Mouse (Mus musculus) urinary bladder, postnatal 14 days (tissue): ENCODE results near the gene Tas2r123.

Experiments
- DNase-seq: peaks from one replicate; pipeline ENCODE4 v3.0.0; 2021; ENCODE audit warnings: low spot score

Tas2r123 gene

DNA sequence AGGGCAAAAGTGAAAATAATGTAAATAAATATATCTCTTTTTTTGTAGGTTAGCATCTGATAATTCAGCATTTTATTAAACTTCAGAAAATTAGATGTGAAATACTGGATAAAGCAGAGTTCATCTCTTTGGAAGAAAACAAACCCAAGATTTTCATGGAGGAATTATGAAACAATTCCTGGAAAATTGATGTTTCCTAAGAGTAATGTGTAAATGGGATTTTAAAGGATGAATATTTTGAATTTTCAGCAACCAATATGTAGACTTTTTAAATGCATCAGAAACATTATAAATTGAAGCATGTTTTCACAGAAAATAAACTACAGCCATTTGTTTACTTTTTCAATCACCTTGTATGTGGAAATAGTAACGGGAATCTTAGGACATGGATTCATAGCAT lies at the start of gene Tas2r123:
TSS of gene Tas2r123 (plus strand) at position 301 of the 400 bp plus-strand sequence.
- DNase-seq: no peak

DNA sequence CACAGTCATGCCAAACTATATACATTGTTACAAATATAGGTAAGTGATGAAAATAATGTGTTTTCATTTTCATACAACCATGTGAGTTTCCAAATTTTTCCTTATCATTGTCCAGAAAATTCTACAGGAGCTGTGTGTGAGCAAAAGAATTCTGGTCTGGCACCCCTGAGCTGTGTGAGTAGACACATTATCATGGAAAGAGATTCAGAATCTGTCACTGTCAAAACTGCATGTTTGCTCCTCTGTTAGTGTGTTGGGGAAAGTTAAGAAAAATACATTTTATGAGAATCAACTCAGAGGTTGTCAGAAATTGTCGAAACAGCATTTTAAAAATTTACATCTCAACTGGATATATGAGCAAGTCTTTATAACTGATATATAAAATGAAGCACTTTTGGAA lies 44.4 kb upstream of the Tas2r123 start, which contains the start of gene Tas2r117:
TSS of gene Tas2r117 (plus strand) at position 301 of the 400 bp plus-strand sequence.
- no peak for DNase-seq

DNA sequence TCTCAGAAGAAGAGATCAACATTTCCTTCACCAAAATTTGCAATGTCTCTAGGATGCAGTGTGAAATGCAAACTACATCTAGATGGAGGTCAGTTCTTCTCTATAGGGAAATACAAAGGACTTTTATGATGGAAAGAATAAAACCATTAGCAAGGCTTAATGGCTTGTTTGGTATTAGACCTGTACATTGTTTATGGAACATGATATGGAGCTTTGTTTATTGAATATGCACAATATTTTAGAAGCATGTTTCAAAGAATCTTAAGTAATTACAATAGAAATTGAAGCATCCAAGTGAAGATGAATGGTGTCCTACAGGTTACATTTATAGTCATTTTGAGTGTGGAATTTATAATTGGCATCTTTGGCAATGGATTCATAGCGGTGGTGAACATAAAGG lies 8.2 kb downstream of the Tas2r123 start, which contains the start of gene Tas2r116:
TSS of gene Tas2r116 (plus strand) at position 301 of the 400 bp plus-strand sequence.
- DNase-seq: no peak

DNA sequence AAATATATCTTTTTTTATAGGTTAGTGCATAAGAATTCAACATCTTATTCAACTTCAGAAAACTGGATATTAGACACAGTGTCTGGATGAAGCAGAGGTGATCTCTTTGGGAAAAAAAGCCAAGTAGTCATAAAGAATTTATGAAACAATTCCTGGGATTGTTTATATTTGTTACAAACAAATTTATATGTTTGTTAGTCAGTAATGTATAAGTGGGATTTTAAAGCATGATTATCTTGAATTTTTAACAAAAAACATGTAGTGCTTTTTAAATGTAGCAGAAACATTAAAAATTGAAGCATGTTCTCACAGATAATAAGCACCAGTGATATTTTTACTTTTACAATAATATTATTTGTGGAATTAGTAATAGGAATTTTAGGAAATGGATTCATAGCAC lies 20.8 kb downstream of the Tas2r123 start, which contains the start of gene Tas2r110:
TSS of gene Tas2r110 (plus strand) at position 301 of the 400 bp plus-strand sequence.
- no peak for DNase-seq

DNA sequence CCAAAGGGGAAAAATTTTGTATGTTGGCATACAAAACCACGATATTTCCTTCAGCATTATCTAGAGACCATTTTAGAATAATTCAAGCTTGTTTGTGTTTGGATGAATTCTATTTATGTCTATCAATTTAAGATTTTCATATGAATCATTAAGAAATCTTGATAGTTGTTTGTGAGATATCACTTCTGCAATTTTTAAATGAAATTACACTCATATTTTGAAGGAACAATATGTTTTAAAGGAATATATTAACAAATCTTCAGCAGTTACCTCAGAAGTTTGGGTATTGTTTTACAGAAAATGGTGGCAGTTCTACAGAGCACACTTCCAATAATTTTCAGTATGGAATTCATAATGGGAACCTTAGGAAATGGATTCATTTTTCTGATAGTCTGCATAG lies 45.8 kb downstream of the Tas2r123 start, which contains the start of gene Tas2r113:
TSS of gene Tas2r113 (plus strand) at position 301 of the 400 bp plus-strand sequence.
- no peak for DNase-seq
